Mouse (Mus musculus) testis, adult 2 months (tissue): ENCODE measurements around the gene Arhgap31. TPM values are rescaled to one million over a fixed set of nuclear protein-coding genes. Genes with fewer than 3 reads are reported as not detected.

ENCODE experiments used
- H3K27ac ChIP-seq: fragments of 200-500 bp; 2 replicates; pipeline ENCODE4 v1.5.1; 2012; ENCODE audit warnings: low read depth, low read length; ENCODE audit not compliant: control insufficient read depth, insufficient read depth
- H3K27me3 ChIP-seq: fragments of 200-500 bp; 2 replicates; pipeline ENCODE4 v1.6.1; 2012; ENCODE audit warnings: mild to moderate bottlenecking, low read length, moderate library complexity; ENCODE audit not compliant: control insufficient read depth, insufficient read depth
- H3K36me3 ChIP-seq: fragments of 200-500 bp; 2 replicates; pipeline ENCODE4 v1.6.1; 2012; ENCODE audit warnings: mild to moderate bottlenecking, low read length; ENCODE audit not compliant: control insufficient read depth, insufficient read depth
- H3K4me1 ChIP-seq: fragments of 200-500 bp; 2 replicates; pipeline ENCODE4 v1.6.1; 2012; ENCODE audit warnings: low read length; ENCODE audit not compliant: control insufficient read depth, insufficient read depth
- H3K4me3 ChIP-seq: fragments of 200-500 bp; 2 replicates; pipeline ENCODE4 v1.5.1; 2012; ENCODE audit warnings: low read depth, mild to moderate bottlenecking, low read length, moderate library complexity, mixed read lengths; ENCODE audit not compliant: control insufficient read depth
- CTCF ChIP-seq: fragments of 200-500 bp; IDR thresholded peaks from 2 replicates; pipeline ENCODE4 v1.5.1; 2012; ENCODE audit warnings: low read depth, mild to moderate bottlenecking, inconsistent platforms, low read length, moderate library complexity; ENCODE audit not compliant: control insufficient read depth, insufficient read depth, insufficient replicate concordance
- POLR2A ChIP-seq: fragments of 200-500 bp; IDR thresholded peaks from 2 replicates; pipeline ENCODE4 v1.6.1; 2012; ENCODE audit warnings: low read depth, mild to moderate bottlenecking, inconsistent platforms, low read length, moderate library complexity; ENCODE audit not compliant: control insufficient read depth
- polyA plus RNA-seq: library from polyadenylated mRNA; depleted of rRNA; stranded (reverse); fragments of >200 nt; gene quantifications from 2 replicates; pipeline ENCODE4 v1.2.3, GENCODE M21; 2012

Gene Arhgap31
- polyA plus RNA-seq, 1 experiment = 2.6 TPM

GRCm38 (mm10) chr16:38609092-38609491, 104.0 kb downstream of the Arhgap31 start:
- no peaks in the 10 kb centered on the region for H3K27me3 ChIP-seq

GRCm38 (mm10) chr16:38608687-38609086, 104.4 kb downstream of the Arhgap31 start:
- H3K36me3 ChIP-seq = no peaks in the 10 kb centered on the region
- no peak overlapping the region for H3K27ac ChIP-seq
- no peak for TF ChIP-seq POLR2A
- TF ChIP-seq CTCF = no peak

More at GRCm38 (mm10) chr16:38609092-38609491, 104.0 kb downstream of the Arhgap31 start:
- TF ChIP-seq POLR2A = no peak
- no peak for TF ChIP-seq CTCF
- Histone ChIP-seq H3K36me3 (no peaks in the 10 kb centered on the region), H3K27ac (no peak overlapping the region), H3K4me3 (peak overlapping the region; percentile 24; the same call in 1 of the 2 replicates), H3K4me1 (no peaks in the 10 kb centered on the region; the same call in 1 of the 2 replicates)

GRCm38 (mm10) chr16:38606509-38606908, 106.6 kb downstream of the Arhgap31 start:
- Histone ChIP-seq H3K36me3 (no peaks in the 10 kb centered on the region), H3K4me3 (no peak overlapping the region), H3K27me3 (no peaks in the 10 kb centered on the region), H3K27ac (no peak overlapping the region), H3K4me1 (peaks cover 5% of the 10 kb centered on the region; the same call in 1 of the 2 replicates)
- TF ChIP-seq POLR2A = no peak

More at GRCm38 (mm10) chr16:38608687-38609086, 104.4 kb downstream of the Arhgap31 start:
- peak overlapping the region; percentile 24; the same call in 1 of the 2 replicates for H3K4me3 ChIP-seq
- H3K4me1 ChIP-seq = no peaks in the 10 kb centered on the region; the same call in 1 of the 2 replicates
- H3K27me3 ChIP-seq = no peaks in the 10 kb centered on the region

- Histone ChIP-seq H3K36me3 (no peaks in the 10 kb centered on the region), H3K4me1 (peaks cover 5% of the 10 kb centered on the region; the same call in 1 of the 2 replicates), H3K27ac (no peak overlapping the region), H3K4me3 (no peak overlapping the region), H3K27me3 (no peaks in the 10 kb centered on the region)
- no peak for TF ChIP-seq POLR2A
Measured at GRCm38 (mm10) chr16:38602989-38603804, 109.9 kb downstream of the Arhgap31 start.

GRCm38 (mm10) chr16:38598986-38599680, 113.9 kb downstream of the Arhgap31 start:
- Histone ChIP-seq H3K4me1 (peaks cover 5% of the 10 kb centered on the region; the same call in 1 of the 2 replicates), H3K27ac (no peak overlapping the region), H3K27me3 (no peaks in the 10 kb centered on the region), H3K36me3 (no peaks in the 10 kb centered on the region), H3K4me3 (no peak overlapping the region)
- TF ChIP-seq POLR2A (no peak), CTCF (no peak)

- H3K27me3 ChIP-seq = no peaks in the 10 kb centered on the region
- no peaks in the 10 kb centered on the region for H3K4me1 ChIP-seq
- H3K27ac ChIP-seq = no peak overlapping the region
- H3K4me3 ChIP-seq = no peak overlapping the region
- TF ChIP-seq CTCF (no peak), POLR2A (no peak)
- H3K36me3 ChIP-seq = no peaks in the 10 kb centered on the region; the same call in 1 of the 2 replicates
Measured at GRCm38 (mm10) chr16:38596651-38597050, 116.4 kb downstream of the Arhgap31 start.

- no peaks in the 10 kb centered on the region for H3K4me1 ChIP-seq
- no peak overlapping the region for H3K4me3 ChIP-seq
- no peak overlapping the region for H3K27ac ChIP-seq
- TF ChIP-seq POLR2A = no peak
- no peak for TF ChIP-seq CTCF
- no peaks in the 10 kb centered on the region for H3K27me3 ChIP-seq
- H3K36me3 ChIP-seq = no peaks in the 10 kb centered on the region; the same call in 1 of the 2 replicates
Measured at GRCm38 (mm10) chr16:38596099-38596498, 117.0 kb downstream of the Arhgap31 start.

- H3K4me1 ChIP-seq = no peaks in the 10 kb centered on the region
- H3K36me3 ChIP-seq = no peaks in the 10 kb centered on the region; the same call in 1 of the 2 replicates
Measured at GRCm38 (mm10) chr16:38594435-38594834, 118.6 kb downstream of the Arhgap31 start.

More at GRCm38 (mm10) chr16:38594435-38594834, 118.6 kb downstream of the Arhgap31 start:
- no peak overlapping the region for H3K27ac ChIP-seq
- H3K4me3 ChIP-seq = no peak overlapping the region
- TF ChIP-seq POLR2A = no peak
- no peak for TF ChIP-seq CTCF
- H3K27me3 ChIP-seq = no peaks in the 10 kb centered on the region
